In the genomic region with DNA sequence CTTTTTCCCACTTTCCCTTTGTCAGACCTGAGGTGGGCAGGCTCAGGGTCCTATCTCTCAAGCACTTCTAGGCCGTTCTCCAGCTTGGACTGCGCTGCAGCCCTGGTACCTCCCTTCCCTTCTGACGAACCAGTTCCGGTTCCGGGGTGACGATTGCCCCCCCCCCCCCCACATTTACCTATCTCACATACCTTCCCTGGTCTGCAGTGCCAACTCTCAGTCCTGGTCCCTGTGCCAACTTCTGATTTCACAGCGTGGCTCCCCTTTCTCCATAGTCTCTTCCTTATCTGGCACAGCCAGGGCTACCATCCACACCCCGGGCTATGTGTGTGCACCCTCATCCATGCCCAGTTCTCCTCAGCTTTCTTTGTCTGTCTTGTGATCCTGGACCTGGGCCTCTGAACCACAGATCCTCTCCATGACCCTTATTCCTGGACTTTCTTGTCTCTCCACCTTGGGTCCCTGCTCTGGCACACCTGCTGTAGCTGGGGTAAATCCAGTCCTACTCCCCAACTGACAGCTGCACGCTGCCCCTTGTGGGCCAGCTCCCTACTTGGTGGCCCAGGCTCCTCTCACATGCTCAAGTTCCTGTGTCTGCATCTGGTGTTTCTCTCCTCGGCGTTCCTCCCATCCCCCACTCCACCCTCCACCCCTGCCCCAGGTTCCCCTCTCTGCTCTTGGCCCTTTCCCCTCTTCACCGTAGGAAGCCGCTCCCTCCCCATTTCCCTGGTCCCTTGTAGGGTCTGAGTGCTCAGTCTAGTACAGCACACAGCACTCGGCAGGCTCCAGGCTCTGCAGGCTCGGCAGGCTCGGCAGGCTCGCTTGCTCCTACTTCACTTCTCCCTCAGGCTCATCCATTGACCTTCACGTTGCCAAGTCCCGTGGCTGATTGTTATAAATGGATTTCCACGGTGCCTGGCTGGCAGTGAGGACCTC, we compare ENCODE assay signal across 8 mouse cellular contexts. TPM values are rescaled to one million over a fixed set of nuclear protein-coding genes. Genes with fewer than 3 reads are reported as not detected.
A peak's percentile ranks its signal among the peaks of the same experiment; 100 is the strongest.
DNase-seq lines count a peak whose midpoint lies in the region; ATAC-seq lines count a peak whose summit lies in the region.

No protein-coding gene starts in this region.

- peaks cover 23% of the 10 kb centered on the region for H3K27me3 ChIP-seq in forebrain, embryonic 12.5 days
- H3K27me3 ChIP-seq in midbrain, embryonic 13.5 days = peaks cover 24% of the 10 kb centered on the region

- peak; percentile 32 for DNase-seq in kidney, adult 18-20 months
- DNase-seq in kidney, postnatal 14 days = no peak
- peak; percentile 61 for DNase-seq in R1 (ENCODE audit: low read depth, low spot score)
- peak; percentile 71 for DNase-seq in kidney, postnatal 10 days
- DNase-seq in thymus, postnatal 14 days = peak; percentile 66
- no peak for DNase-seq in urinary bladder, postnatal 10 days (ENCODE audit: low spot score)

- H3K9me3 ChIP-seq in forebrain, embryonic 12.5 days = no peaks in the 10 kb centered on the region
- H3K9me3 ChIP-seq in midbrain, embryonic 13.5 days = no peaks in the 10 kb centered on the region

- no peak overlapping the region for H3K27ac ChIP-seq in forebrain, embryonic 12.5 days
- peak overlapping the region; percentile 47; the same call in 1 of the 2 replicates for H3K27ac ChIP-seq in midbrain, embryonic 13.5 days

- peak overlapping the region; percentile 17 for H3K4me2 ChIP-seq in forebrain, embryonic 12.5 days
- H3K4me2 ChIP-seq in midbrain, embryonic 13.5 days (replicated peaks) = peak overlapping the region; percentile 41

- no peak overlapping the region for H3K4me3 ChIP-seq in forebrain, embryonic 12.5 days (replicated peaks)
- no peak overlapping the region for H3K4me3 ChIP-seq in midbrain, embryonic 13.5 days (replicated peaks)

- 0 out of 2 replicates have a peak, but pooled peaks have one; percentile 53 for ATAC-seq in forebrain, embryonic 12.5 days (ENCODE audit: low FRiP score)
- peak; percentile 68 for ATAC-seq in midbrain, embryonic 13.5 days

- H3K36me3 ChIP-seq in forebrain, embryonic 12.5 days (replicated peaks) = no peaks in the 10 kb centered on the region
- H3K36me3 ChIP-seq in midbrain, embryonic 13.5 days = no peaks in the 10 kb centered on the region

- WGBS in forebrain, embryonic 12.5 days = 18% methylated on average over 16 of the region's 20 CpGs
- WGBS in midbrain, embryonic 13.5 days = 31% methylated on average over 19 of the region's 20 CpGs

- H3K4me1 ChIP-seq in forebrain, embryonic 12.5 days = peaks cover 24% of the 10 kb centered on the region
- peaks cover 40% of the 10 kb centered on the region for H3K4me1 ChIP-seq in midbrain, embryonic 13.5 days (replicated peaks)

- H3K9ac ChIP-seq in forebrain, embryonic 12.5 days = peak overlapping the region; percentile 9; the same call in 1 of the 2 replicates
- peak overlapping the region; percentile 48 for H3K9ac ChIP-seq in midbrain, embryonic 13.5 days (replicated peaks)

RNA-seq across cellular contexts. Expression of a gene that starts 5.5 kb away (rescaled TPM):
- 659 and 694 TPM in 2 replicates for polyA plus RNA-seq in forebrain, embryonic 12.5 days (2016; fragmentation: Nextera tagmentation; extraction: Ambion mirVana)
- 608 and 612 TPM in 2 replicates for polyA plus RNA-seq in midbrain, embryonic 13.5 days (2015; fragmentation: Nextera tagmentation; extraction: Ambion mirVana)

RNA-seq across cellular contexts. Expression of a gene that starts 6.1 kb away (rescaled TPM):
- polyA plus RNA-seq in forebrain, embryonic 12.5 days (2016; fragmentation: Nextera tagmentation; extraction: Ambion mirVana) = 12.1 and 13.9 TPM in 2 replicates
- 20.6 and 26.2 TPM in 2 replicates for polyA plus RNA-seq in midbrain, embryonic 13.5 days (2015; fragmentation: Nextera tagmentation; extraction: Ambion mirVana)

RNA-seq across cellular contexts. Expression of a gene that starts 35.7 kb away (rescaled TPM):
- polyA plus RNA-seq in forebrain, embryonic 12.5 days (2016; fragmentation: Nextera tagmentation; extraction: Ambion mirVana) = 40.5 and 44.0 TPM in 2 replicates
- polyA plus RNA-seq in midbrain, embryonic 13.5 days (2015; fragmentation: Nextera tagmentation; extraction: Ambion mirVana) = 41.1 and 43.0 TPM in 2 replicates

Comparison
In these comparisons a context has a peak if more than half of its experiments do, and no peak if none do; other contexts are left out.
1. DNase-seq: peak in kidney, adult 18-20 months (single experiment), R1 (single experiment), kidney, postnatal 10 days (single experiment) and thymus, postnatal 14 days (single experiment); none in kidney, postnatal 14 days (single experiment) and urinary bladder, postnatal 10 days (single experiment).